Mouse (Mus musculus): ENCODE measurements around the gene Pgm1. TPM values are rescaled to one million over a fixed set of nuclear protein-coding genes. Genes with fewer than 3 reads are reported as not detected.

The Pgm1 gene
- total and polyA plus RNA-seq, 3 experiments, result 47.2 to 102 (median 66.8) TPM

DNA sequence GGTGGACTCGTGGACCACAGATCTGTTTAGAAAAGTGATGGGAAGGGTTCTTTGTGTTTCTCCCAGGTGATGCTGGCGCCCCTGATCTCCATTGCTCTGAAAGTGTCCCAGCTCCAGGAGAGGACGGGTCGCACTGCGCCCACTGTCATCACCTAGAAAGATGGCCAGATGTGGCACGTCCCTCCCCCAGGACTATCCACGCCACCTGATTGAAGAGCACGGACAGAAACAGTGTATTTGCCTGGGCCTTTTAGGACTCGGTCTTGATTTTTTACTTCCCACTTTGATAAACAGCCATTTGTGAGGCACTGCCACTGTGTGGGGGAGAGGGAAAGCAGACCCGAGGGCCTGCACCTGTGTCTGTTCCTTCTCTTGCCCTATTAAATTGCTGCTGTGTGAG lies 57.4 kb downstream of the Pgm1 start:
- Histone ChIP-seq H3K36me3 (replicated peaks) (peaks cover 91% of the 10 kb centered on the region), H3K4me3 (ENCODE audit: low read depth, low read length) (no peak overlapping the region), H3K9me3 (replicated peaks) (no peaks in the 10 kb centered on the region), H3K4me1 (ENCODE audit: insufficient read depth, low read depth, low read length) (no peaks in the 10 kb centered on the region), H3K27me3 (ENCODE audit: insufficient read depth, low read length) (no peaks in the 10 kb centered on the region)
- TF ChIP-seq GATA2 (IDR thresholded peaks at IDR 0.05; ENCODE audit: borderline replicate concordance, low read depth, low read length) (no peak), GATA1 (IDR thresholded peaks at IDR 0.05; ENCODE audit: borderline replicate concordance, low read length) (no peak), POLR2AphosphoS5 (IDR thresholded peaks at IDR 0.05; ENCODE audit: insufficient replicate concordance, low read depth, low read length) (no peak)
- no peak for ATAC-seq (ENCODE audit: extremely low read depth, insufficient number of reproducible peaks, low FRiP score, poor library complexity, severe bottlenecking)
- no peak for DNase-seq (ENCODE audit: low spot score)

- Histone ChIP-seq H3K36me3 (replicated peaks) (peaks cover 69% of the 10 kb centered on the region), H3K27me3 (ENCODE audit: insufficient read depth, low read length) (no peaks in the 10 kb centered on the region), H3K4me1 (ENCODE audit: insufficient read depth, low read depth, low read length) (no peaks in the 10 kb centered on the region), H3K9me3 (replicated peaks) (no peaks in the 10 kb centered on the region), H3K4me3 (ENCODE audit: low read depth, low read length) (no peak overlapping the region)
- ATAC-seq (ENCODE audit: extremely low read depth, insufficient number of reproducible peaks, low FRiP score, poor library complexity, severe bottlenecking), result no peak
- TF ChIP-seq TAL1 (conservative IDR thresholded peaks at IDR 0.05; ENCODE audit: low read depth, low read length), result no peak
- no peak for TF ChIP-seq POLR2AphosphoS5 (IDR thresholded peaks at IDR 0.05; ENCODE audit: insufficient replicate concordance, low read depth, low read length)
- TF ChIP-seq CTCF (IDR thresholded peaks at IDR 0.05; ENCODE audit: low read depth, low read length), result no peak
- no peak for TF ChIP-seq GATA1 (IDR thresholded peaks at IDR 0.05; ENCODE audit: borderline replicate concordance, low read length)
- no peak for TF ChIP-seq GATA2 (IDR thresholded peaks at IDR 0.05; ENCODE audit: borderline replicate concordance, low read depth, low read length)
- no peak for DNase-seq (ENCODE audit: low spot score)
Measured at GRCm38 (mm10) chr4:99988771-99989170, 59.6 kb downstream of the Pgm1 start.

GRCm38 (mm10) chr4:100000971-100001370 lies 71.8 kb downstream of the Pgm1 start:
- Histone ChIP-seq H3K36me3 (replicated peaks) (no peaks in the 10 kb centered on the region), H3K4me1 (ENCODE audit: insufficient read depth, low read depth, low read length) (no peaks in the 10 kb centered on the region), H3K9me3 (replicated peaks) (no peaks in the 10 kb centered on the region), H3K4me3 (ENCODE audit: low read depth, low read length) (no peak overlapping the region), H3K27me3 (ENCODE audit: insufficient read depth, low read length) (no peaks in the 10 kb centered on the region)
- ATAC-seq (ENCODE audit: extremely low read depth, insufficient number of reproducible peaks, low FRiP score, poor library complexity, severe bottlenecking) (no peak), DNase-seq (ENCODE audit: low spot score) (no peak)
- TF ChIP-seq POLR2AphosphoS5 (IDR thresholded peaks at IDR 0.05; ENCODE audit: insufficient replicate concordance, low read depth, low read length) (no peak), CTCF (IDR thresholded peaks at IDR 0.05; ENCODE audit: low read depth, low read length) (no peak), TAL1 (conservative IDR thresholded peaks at IDR 0.05; ENCODE audit: low read depth, low read length) (no peak), GATA1 (IDR thresholded peaks at IDR 0.05; ENCODE audit: borderline replicate concordance, low read length) (no peak), GATA2 (IDR thresholded peaks at IDR 0.05; ENCODE audit: borderline replicate concordance, low read depth, low read length) (no peak)

GRCm38 (mm10) chr4:100001806-100002205 lies 72.6 kb downstream of the Pgm1 start:
- ATAC-seq (ENCODE audit: extremely low read depth, insufficient number of reproducible peaks, low FRiP score, poor library complexity, severe bottlenecking), result no peak

GRCm38 (mm10) chr4:100007721-100008120 lies 78.5 kb downstream of the Pgm1 start:
- DNase-seq (ENCODE audit: low spot score), result no peak
- TF ChIP-seq GATA1 (IDR thresholded peaks at IDR 0.05; ENCODE audit: borderline replicate concordance, low read length) (no peak), CTCF (IDR thresholded peaks at IDR 0.05; ENCODE audit: low read depth, low read length) (no peak), TAL1 (conservative IDR thresholded peaks at IDR 0.05; ENCODE audit: low read depth, low read length) (no peak), GATA2 (IDR thresholded peaks at IDR 0.05; ENCODE audit: borderline replicate concordance, low read depth, low read length) (no peak), POLR2AphosphoS5 (IDR thresholded peaks at IDR 0.05; ENCODE audit: insufficient replicate concordance, low read depth, low read length) (no peak)

More at GRCm38 (mm10) chr4:100001806-100002205, 72.6 kb downstream of the Pgm1 start:
- H3K9me3 ChIP-seq (replicated peaks), result no peaks in the 10 kb centered on the region
- H3K27me3 ChIP-seq (ENCODE audit: insufficient read depth, low read length), result no peaks in the 10 kb centered on the region
- TF ChIP-seq GATA2 (IDR thresholded peaks at IDR 0.05; ENCODE audit: borderline replicate concordance, low read depth, low read length) (no peak), GATA1 (IDR thresholded peaks at IDR 0.05; ENCODE audit: borderline replicate concordance, low read length) (no peak), TAL1 (conservative IDR thresholded peaks at IDR 0.05; ENCODE audit: low read depth, low read length) (no peak), CTCF (IDR thresholded peaks at IDR 0.05; ENCODE audit: low read depth, low read length) (no peak), POLR2AphosphoS5 (IDR thresholded peaks at IDR 0.05; ENCODE audit: insufficient replicate concordance, low read depth, low read length) (no peak)
- no peak for DNase-seq (ENCODE audit: low spot score)
- no peaks in the 10 kb centered on the region for H3K4me1 ChIP-seq (ENCODE audit: insufficient read depth, low read depth, low read length)
- no peaks in the 10 kb centered on the region for H3K36me3 ChIP-seq (replicated peaks)
- H3K4me3 ChIP-seq (ENCODE audit: low read depth, low read length), result no peak overlapping the region

DNA sequence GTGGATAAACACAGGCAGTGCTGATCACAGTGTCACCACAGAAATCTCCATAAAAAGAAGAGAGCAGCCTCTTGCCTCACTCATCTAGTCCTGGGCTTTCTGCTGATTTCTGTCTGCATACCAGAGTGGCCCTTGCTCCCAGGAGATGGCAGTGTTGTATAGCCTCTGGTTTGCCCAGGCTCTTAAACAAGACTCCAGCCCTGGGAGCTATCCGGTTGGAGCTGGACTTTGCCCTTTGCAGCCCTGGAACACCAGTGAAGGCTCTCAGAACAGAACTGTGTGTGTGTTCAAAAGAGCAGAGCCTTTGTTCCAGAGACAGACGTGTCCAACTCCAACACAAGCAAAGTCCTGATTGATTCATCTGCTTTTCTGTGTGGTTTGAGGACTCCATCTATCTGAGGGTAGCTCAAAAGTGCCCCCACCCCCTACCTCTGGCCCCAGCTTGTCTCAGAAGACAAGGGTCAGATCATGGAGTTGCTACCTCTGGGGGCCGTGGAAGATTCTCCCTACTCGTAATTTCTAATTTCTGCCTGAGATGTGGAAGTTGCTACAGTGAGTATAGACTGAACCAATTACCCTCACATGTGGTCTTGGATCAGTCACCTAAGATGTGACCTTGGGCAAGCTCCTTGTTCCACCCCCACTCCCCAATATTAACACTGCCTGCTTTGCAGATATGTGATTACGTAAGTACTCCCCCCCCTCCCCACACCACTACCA lies 79.3 kb downstream of the Pgm1 start:
- no peak for ATAC-seq (ENCODE audit: extremely low read depth, insufficient number of reproducible peaks, low FRiP score, poor library complexity, severe bottlenecking)
- H3K4me1 ChIP-seq (ENCODE audit: insufficient read depth, low read depth, low read length), result no peaks in the 10 kb centered on the region
- H3K9me3 ChIP-seq (replicated peaks), result no peaks in the 10 kb centered on the region
- no peak for DNase-seq (ENCODE audit: low spot score)
- peaks cover 3% of the 10 kb centered on the region for H3K27me3 ChIP-seq (ENCODE audit: insufficient read depth, low read length)
- no peaks in the 10 kb centered on the region for H3K36me3 ChIP-seq (replicated peaks)
- no peak overlapping the region for H3K4me3 ChIP-seq (ENCODE audit: low read depth, low read length)
- TF ChIP-seq GATA1 (IDR thresholded peaks at IDR 0.05; ENCODE audit: borderline replicate concordance, low read length), result no peak
- TF ChIP-seq GATA2 (IDR thresholded peaks at IDR 0.05; ENCODE audit: borderline replicate concordance, low read depth, low read length), result no peak
- TF ChIP-seq CTCF (IDR thresholded peaks at IDR 0.05; ENCODE audit: low read depth, low read length), result no peak
- TF ChIP-seq TAL1 (conservative IDR thresholded peaks at IDR 0.05; ENCODE audit: low read depth, low read length), result no peak
- no peak for TF ChIP-seq POLR2AphosphoS5 (IDR thresholded peaks at IDR 0.05; ENCODE audit: insufficient replicate concordance, low read depth, low read length)

More at GRCm38 (mm10) chr4:100007721-100008120, 78.5 kb downstream of the Pgm1 start:
- H3K4me3 ChIP-seq (ENCODE audit: low read depth, low read length), result no peak overlapping the region
- peaks cover 3% of the 10 kb centered on the region for H3K27me3 ChIP-seq (ENCODE audit: insufficient read depth, low read length)
- no peaks in the 10 kb centered on the region for H3K36me3 ChIP-seq (replicated peaks)
- no peak for ATAC-seq (ENCODE audit: extremely low read depth, insufficient number of reproducible peaks, low FRiP score, poor library complexity, severe bottlenecking)
- no peaks in the 10 kb centered on the region for H3K9me3 ChIP-seq (replicated peaks)
- no peaks in the 10 kb centered on the region for H3K4me1 ChIP-seq (ENCODE audit: insufficient read depth, low read depth, low read length)

Data from G1E (cell line).